Mouse (Mus musculus): ENCODE measurements around the gene Col4a3bp. TPM values are rescaled to one million over a fixed set of nuclear protein-coding genes. Genes with fewer than 3 reads are reported as not detected.

Gene Col4a3bp
- total RNA-seq, 2 experiments from 2014 or later, result 50.8 to 51.5 TPM

GRCm38 (mm10) chr13:96681088-96681620, 138.7 kb downstream of the Col4a3bp start:
- intact Hi-C loops (cut with DNase I), result no loop called here
- no peak for DNase-seq

GRCm38 (mm10) chr13:96684779-96685178, 142.4 kb downstream of the Col4a3bp start:
- no peak for DNase-seq
- intact Hi-C loops (cut with DNase I), result no loop called here

- DNase-seq, result no peak
- intact Hi-C loops (cut with DNase I), result no loop called here
Measured at GRCm38 (mm10) chr13:96687261-96687660, 144.8 kb downstream of the Col4a3bp start.

Other genes with a start within 250 kb of the Col4a3bp start
- gene Poc5, start 154.3 kb upstream of the Col4a3bp start, total RNA-seq (2021), result 10 to 100 TPM; 33.6 to 35.3 TPM
- not detected for gene Ankdd1b, start 71.4 kb upstream of the Col4a3bp start, total RNA-seq (2021)
- not detected for gene Gm17622, start 51.9 kb upstream of the Col4a3bp start, total RNA-seq (2021)
- gene Polk, start within 50 bp of the Col4a3bp start, total RNA-seq (2021), result 1 to 10 TPM; 6.8 to 8.4 TPM
- 100 to 1,000 TPM; 399 to 412 TPM for gene Hmgcr, start 128.3 kb downstream of the Col4a3bp start, total RNA-seq (2021)
- gene Ankrd31, start 205.7 kb downstream of the Col4a3bp start, total RNA-seq (2021), result under 1 TPM; 0.24 to 0.46 TPM